Mouse (Mus musculus) ovary, adult 10 weeks (tissue): Measurements from ENCODE around the gene Dnaja3. TPM values are rescaled to one million over a fixed set of nuclear protein-coding genes. Genes with fewer than 3 reads are reported as not detected.

Experiments used
- polyA plus RNA-seq: library from polyadenylated mRNA; stranded (reverse); fragments of 350-450 nt; fragmentation: Illumina TruSeq; extraction: RNeasy Lipid Tissue Mini Kit (QIAGEN cat#74804); gene quantifications from one replicate; pipeline ENCODE4 v1.2.3, GENCODE M21; 2014

Gene Dnaja3
- polyA plus RNA-seq: 27.7 TPM

DNA sequence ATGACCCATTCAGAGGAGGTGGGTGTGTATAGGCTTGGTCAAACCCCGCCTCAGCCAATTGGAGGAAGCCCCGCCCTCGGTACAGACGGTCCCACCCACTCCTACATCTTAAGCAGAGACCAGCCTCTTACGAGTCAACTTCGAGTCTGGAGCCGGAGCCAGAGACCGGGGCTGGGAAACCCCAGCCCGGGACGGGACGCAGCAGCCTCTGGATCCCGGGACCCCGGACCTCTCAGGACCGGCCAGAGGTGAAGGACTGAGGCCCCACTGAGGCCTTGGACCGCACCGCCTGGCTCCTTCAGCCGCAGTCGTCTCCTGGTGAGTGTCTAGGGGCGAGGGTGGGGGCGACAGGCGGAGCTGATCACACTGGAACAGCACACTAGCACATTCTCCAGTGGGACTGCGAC lies at the start of gene Dnaja3, which contains the start of gene Vasn:
Gene Dnaja3, plus strand, starts transcription at position 159 of the 407 bp plus-strand sequence.
Gene Vasn, plus strand, starts transcription at position 111 of the 407 bp plus-strand sequence.

DNA sequence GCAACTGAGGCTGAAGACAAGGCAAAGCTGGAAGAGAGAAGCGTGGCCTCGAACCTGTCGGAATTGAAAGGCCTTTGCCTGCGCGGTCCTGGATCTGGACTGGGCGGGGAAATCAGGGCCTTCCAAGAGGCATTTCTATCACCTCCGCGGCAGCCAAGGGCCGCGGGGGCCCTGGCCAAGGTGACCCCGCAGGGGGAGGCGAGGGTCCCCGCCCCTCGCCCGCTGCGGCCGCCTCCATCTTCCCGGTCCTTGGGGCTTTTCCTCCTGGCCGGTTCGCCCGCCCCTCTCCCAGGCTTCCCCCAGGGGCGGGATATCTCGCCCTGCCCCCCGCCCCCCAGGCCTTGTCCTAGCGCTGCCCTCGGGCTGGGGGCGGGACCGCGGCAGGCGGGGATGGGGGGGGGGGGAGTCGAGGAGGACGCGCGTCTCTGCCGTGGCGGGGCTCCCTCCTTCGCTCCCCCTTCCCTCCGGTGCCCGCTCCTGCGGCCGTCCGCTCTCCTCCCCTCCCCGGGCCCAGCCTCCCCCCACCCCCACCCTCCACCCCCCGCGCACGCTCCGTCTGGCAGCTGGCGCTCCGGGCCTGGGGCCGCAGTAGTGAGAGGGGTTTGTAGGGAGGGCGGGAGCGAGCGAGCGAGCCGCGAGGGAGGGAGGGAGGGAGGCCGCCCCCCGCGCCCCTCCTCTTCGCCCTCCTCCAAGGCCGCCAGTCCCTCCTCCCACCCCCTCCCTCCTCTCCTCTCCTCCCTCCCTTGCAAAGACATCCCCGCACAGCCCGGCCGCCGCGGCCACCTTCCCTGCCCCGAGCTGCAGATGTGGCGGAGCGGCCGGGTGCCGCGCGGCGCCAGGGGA lies 45.6 kb upstream of the Dnaja3 start, which contains the start of gene Glis2:
Gene Glis2, plus strand, starts transcription at position 743 of the 843 bp plus-strand sequence.

DNA sequence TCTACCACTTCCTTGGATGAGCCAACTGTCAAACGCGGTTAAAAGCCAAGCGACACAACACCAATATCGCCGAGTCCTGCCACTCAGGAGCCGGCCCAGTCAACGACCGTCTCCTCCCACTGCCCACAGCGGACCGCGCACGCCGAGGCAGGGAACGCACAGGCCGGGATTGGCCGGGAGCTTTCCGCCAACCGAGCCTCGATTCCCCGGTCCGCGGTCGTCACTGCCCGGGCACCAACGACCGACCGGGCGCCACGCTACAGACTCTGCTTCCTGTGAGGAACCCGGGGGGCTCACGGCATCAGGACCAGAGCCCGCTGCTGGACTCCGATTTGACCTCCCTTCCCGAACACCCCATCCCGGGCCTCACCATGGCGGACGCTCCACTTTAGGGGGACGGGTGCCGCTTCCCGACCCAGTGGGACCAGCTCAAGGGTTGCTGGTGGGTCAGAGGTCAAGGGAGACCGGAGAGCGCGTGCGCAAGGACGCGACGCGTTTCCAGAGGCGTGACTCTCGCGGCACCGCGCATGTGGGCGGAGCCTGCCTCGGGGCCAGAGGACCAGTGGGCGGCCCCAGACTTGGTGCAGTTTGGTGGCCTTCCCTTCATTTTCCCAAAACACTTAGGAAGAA lies 15.2 kb upstream of the Dnaja3 start, which contains the start of gene Pam16:
Gene Pam16, minus strand, starts transcription at position 508 of the 630 bp plus-strand sequence.

DNA sequence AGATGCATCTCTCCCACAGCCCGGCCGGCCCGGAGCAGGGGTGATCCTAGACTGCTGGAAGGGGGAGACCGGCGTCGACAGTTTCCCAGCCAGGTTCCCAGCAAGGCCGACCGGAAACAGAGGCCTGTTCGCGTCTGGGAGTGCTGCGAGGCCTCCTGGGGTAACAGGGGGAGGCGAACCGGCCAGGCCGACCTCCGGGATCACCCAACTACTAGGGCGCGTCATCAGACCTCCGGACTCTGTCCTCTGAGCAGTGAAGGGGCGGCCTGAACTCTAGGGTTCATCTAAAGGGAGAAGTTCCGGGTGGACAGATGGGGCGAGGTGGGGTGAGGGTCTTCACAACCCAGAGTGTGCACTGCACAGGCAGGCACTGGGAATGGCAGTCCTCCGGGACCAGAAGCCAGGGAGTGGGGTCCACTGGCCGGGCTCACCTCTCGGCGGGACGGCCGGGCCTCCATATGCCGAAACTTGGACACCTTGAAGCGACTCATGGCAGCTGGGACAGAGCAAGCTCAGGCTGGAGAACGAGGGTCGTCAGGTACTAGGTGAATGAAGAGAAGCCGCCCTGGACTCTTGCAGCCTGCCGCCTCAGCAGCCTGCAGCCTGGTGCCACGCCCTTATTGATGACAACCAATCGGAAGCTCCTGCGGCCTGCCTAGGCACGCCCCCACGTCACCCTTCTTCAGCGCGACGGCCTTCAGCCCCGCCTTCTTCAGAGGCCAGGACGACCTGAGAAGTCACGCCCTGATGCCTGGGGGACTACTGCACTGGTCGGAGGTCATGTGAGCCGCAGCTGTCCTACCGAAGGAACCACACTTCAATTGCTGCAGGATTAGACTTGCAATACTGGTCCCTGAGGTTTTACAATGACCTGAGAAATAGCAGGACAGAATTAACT lies 39.6 kb downstream of the Dnaja3 start, which contains the start of gene Coro7:
Gene Coro7, minus strand, starts transcription at position 657 of the 898 bp plus-strand sequence.

GRCm38 (mm10) chr16:4718753-4719518 lies 79.1 kb downstream of the Dnaja3 start, which contains the start of gene Nmral1:
Nmral1 (minus strand) TSS chr16:4719356.

GRCm38 (mm10) chr16:4725780-4726527 lies 86.2 kb downstream of the Dnaja3 start, which contains the start of gene Hmox2:
Hmox2 (plus strand) TSS chr16:4726361.

Other genes starting within 250 kb of the Dnaja3 start
- gene Adcy9, start 219.5 kb upstream of the Dnaja3 start, polyA plus RNA-seq: 5.9 TPM
- 8.3 TPM for gene Srl, start 98.2 kb upstream of the Dnaja3 start, polyA plus RNA-seq
- 4.1 TPM for gene Tfap4, start 80.1 kb upstream of the Dnaja3 start, polyA plus RNA-seq
- 4.1 TPM for gene Glis2, start 45.3 kb upstream of the Dnaja3 start, polyA plus RNA-seq
- gene Pam16, start 15.0 kb upstream of the Dnaja3 start, polyA plus RNA-seq: 8.5 TPM
- 3.6 TPM for gene Vasn, start within 50 bp of the Dnaja3 start, polyA plus RNA-seq
- 0.66 TPM for gene Coro7, start 39.8 kb downstream of the Dnaja3 start, polyA plus RNA-seq
- 0.31 TPM for gene Nmral1, start 79.4 kb downstream of the Dnaja3 start, polyA plus RNA-seq
- 48.7 TPM for gene Hmox2, start 86.4 kb downstream of the Dnaja3 start, polyA plus RNA-seq
- gene Cdip1, start 150.3 kb downstream of the Dnaja3 start, polyA plus RNA-seq: 46.7 TPM
- 1.4 TPM for gene 4930562C15Rik, start 195.4 kb downstream of the Dnaja3 start, polyA plus RNA-seq
- gene Ubald1, start 240.3 kb downstream of the Dnaja3 start, polyA plus RNA-seq: 0.40 TPM
- 8.6 TPM for gene Mgrn1, start 246.3 kb downstream of the Dnaja3 start, polyA plus RNA-seq